Mouse (Mus musculus) heart, embryonic 11.5 days (tissue): Measurements from ENCODE around the gene Slc22a3. TPM values are rescaled to one million over a fixed set of nuclear protein-coding genes. Genes with fewer than 3 reads are reported as not detected.

Source experiments
- ATAC-seq: fragments of 200-750 bp; cut with Nextera tagmentation; replicated peaks from 2 replicates; pipeline ENCODE4 v1.8.0; 2017; ENCODE audit warnings: moderate library complexity; ENCODE audit not compliant: insufficient number of reproducible peaks, low FRiP score, low TSS enrichment
- H3K27ac ChIP-seq: fragments of 300-500 bp; sonication (generic); 2 replicates; pipeline ENCODE4 v1.5.1; 2014; ENCODE audit warnings: mild to moderate bottlenecking, low read depth, low read length
- H3K27me3 ChIP-seq: fragments of 300-500 bp; sonication (generic); 2 replicates; pipeline ENCODE4 v1.6.1; 2014; ENCODE audit warnings: mild to moderate bottlenecking, low read length, mixed read lengths; ENCODE audit not compliant: control insufficient read depth, insufficient read depth
- H3K36me3 ChIP-seq: fragments of 300-500 bp; sonication (generic); 2 replicates; pipeline ENCODE4 v1.6.1; 2014; ENCODE audit warnings: mild to moderate bottlenecking, low read length, moderate library complexity, mixed read lengths; ENCODE audit not compliant: control insufficient read depth, insufficient read depth
- H3K4me1 ChIP-seq: fragments of 300-500 bp; sonication (generic); 2 replicates; pipeline ENCODE4 v1.6.1; 2014; ENCODE audit warnings: low read length; ENCODE audit not compliant: control insufficient read depth, insufficient read depth
- H3K4me2 ChIP-seq: fragments of 300-500 bp; sonication (generic); 2 replicates; pipeline ENCODE4 v1.6.1; 2014; ENCODE audit warnings: mild to moderate bottlenecking, moderate library complexity
- H3K4me3 ChIP-seq: fragments of 300-500 bp; sonication (generic); 2 replicates; pipeline ENCODE4 v1.5.1; 2014; ENCODE audit warnings: low read depth, low read length
- H3K9ac ChIP-seq: fragments of 300-500 bp; sonication (generic); 2 replicates; pipeline ENCODE4 v1.6.1; 2014; ENCODE audit warnings: mild to moderate bottlenecking, low read depth, low read length, moderate library complexity
- H3K9me3 ChIP-seq: fragments of 300-500 bp; sonication (generic); replicated peaks from 2 replicates; pipeline ENCODE4 v1.6.1; 2016; ENCODE audit warnings: low read length; ENCODE audit not compliant: control insufficient read depth
- WGBS: fragments of 180-500 bp; shearing (Covaris S2); extraction: QIAGEN DNeasy Blood & Tissue Kit; methylation state at CpG from one replicate; pipeline ENCODE4 v1.1.7; 2014; ENCODE audit not compliant: insufficient replicate concordance; 5-methylcytosine and 5-hydroxymethylcytosine counted together
- polyA plus RNA-seq: library from polyadenylated mRNA; unstranded; fragments of >200 nt; fragmentation: Nextera tagmentation; extraction: Ambion mirVana; gene quantifications from 2 replicates; pipeline ENCODE4 v1.2.1, GENCODE M21; 2014

Gene Slc22a3
- polyA plus RNA-seq, 1 experiment from 2014 or later: 0.53 TPM

DNA sequence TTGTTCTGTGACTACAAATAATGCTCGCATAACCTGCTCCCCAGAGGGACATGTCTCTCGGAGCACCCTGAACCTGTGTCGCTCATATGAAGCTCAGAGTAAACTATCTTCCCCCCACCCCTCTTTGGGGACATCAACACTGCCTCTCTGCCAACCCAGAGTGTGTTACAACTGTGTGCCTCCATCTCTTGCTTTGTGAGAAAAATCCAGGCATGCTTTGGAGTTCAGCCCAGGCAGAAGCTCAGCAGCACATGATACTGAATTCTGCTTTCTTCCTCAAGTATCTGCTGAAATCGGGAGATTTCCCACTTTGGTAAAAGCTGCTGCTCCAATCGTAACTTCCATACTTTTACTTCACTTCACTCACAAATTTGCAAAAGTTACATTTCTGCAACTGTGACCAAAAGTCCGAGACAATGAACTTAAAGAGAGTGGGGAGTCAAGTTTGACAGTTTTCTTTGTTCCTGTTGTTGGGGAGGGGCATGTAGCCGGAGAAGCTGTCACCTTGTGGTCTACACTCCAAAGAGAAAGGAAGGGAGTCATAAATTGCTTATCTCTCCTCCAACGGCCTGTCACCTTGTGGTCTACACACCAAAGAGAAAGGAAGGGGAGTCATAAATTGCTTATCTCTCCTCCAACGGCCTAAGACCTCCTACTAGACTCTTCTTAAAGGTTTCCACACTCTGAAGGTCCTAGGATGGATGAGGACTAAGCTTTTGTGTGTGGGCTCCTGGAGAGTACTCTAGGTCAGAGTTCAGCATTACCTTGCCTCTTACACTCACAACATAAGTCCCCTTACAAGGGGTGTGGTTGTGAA is 5.8 kb upstream of the Slc22a3 start:
- no peak for ATAC-seq
- no peak overlapping the region for H3K27ac ChIP-seq
- H3K9ac ChIP-seq: no peak overlapping the region
- no peak overlapping the region for H3K4me2 ChIP-seq
- no peaks in the 10 kb centered on the region for H3K4me1 ChIP-seq
- H3K4me3 ChIP-seq: no peak overlapping the region
- no peaks in the 10 kb centered on the region for H3K9me3 ChIP-seq
- H3K27me3 ChIP-seq: peaks cover 12% of the 10 kb centered on the region
- H3K36me3 ChIP-seq: no peaks in the 10 kb centered on the region
- 68% methylated on average over 9 of the region's 9 CpGs for WGBS

DNA sequence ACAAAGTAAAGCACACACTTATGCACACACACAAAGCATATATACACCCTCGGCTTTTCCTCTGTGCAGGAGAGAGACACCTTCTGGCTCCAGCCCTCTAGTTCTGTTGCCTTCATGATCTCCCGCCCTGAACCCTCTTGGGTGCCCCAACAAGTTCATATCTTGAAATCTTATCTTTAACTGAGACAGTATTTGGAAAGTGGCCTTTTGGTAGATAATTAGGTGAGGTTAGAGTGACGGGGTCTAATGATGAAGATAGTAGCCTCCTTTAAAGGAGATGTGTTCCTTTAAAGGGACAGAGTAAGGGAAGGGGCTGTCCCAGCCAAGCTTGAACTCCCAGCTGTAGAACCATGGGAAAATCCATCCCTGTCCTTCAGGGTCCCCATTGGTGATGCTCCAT is 3.7 kb upstream of the Slc22a3 start:
- Histone ChIP-seq H3K4me1 (peaks cover 2% of the 10 kb centered on the region; the same call in 1 of the 2 replicates), H3K36me3 (no peaks in the 10 kb centered on the region), H3K9me3 (no peaks in the 10 kb centered on the region), H3K27ac (no peak overlapping the region), H3K4me2 (no peak overlapping the region), H3K27me3 (peaks cover 33% of the 10 kb centered on the region), H3K4me3 (no peak overlapping the region), H3K9ac (no peak overlapping the region)
- 59% methylated on average over 3 of the region's 3 CpGs for WGBS
- no peak for ATAC-seq

DNA sequence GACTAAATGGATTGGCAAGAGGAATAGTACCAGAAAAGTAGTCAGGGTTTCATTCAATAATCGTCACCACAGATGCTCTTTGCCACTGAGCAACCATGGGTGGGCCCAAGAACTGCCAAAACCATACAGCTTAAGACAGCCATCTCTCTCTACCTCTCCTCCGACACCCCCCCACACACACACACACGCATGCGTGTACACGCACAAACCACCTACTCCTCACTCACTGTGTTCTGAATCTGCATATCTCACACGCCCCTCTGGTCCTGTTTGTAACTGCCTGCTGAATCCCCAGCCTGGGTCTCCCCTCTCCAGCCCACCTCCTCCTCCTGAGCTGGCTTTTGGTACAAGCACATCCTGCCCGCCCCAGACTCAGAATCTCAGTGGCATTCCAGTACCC is 872 bp upstream of the Slc22a3 start:
- no peak overlapping the region for H3K27ac ChIP-seq
- ATAC-seq: no peak
- 34% methylated on average over 7 of the region's 7 CpGs for WGBS
- H3K9ac ChIP-seq: no peak overlapping the region
- H3K27me3 ChIP-seq: peaks cover 50% of the 10 kb centered on the region
- no peak overlapping the region for H3K4me3 ChIP-seq
- peaks cover 2% of the 10 kb centered on the region; the same call in 1 of the 2 replicates for H3K4me1 ChIP-seq
- H3K36me3 ChIP-seq: no peaks in the 10 kb centered on the region
- no peak overlapping the region for H3K4me2 ChIP-seq
- no peaks in the 10 kb centered on the region for H3K9me3 ChIP-seq

DNA sequence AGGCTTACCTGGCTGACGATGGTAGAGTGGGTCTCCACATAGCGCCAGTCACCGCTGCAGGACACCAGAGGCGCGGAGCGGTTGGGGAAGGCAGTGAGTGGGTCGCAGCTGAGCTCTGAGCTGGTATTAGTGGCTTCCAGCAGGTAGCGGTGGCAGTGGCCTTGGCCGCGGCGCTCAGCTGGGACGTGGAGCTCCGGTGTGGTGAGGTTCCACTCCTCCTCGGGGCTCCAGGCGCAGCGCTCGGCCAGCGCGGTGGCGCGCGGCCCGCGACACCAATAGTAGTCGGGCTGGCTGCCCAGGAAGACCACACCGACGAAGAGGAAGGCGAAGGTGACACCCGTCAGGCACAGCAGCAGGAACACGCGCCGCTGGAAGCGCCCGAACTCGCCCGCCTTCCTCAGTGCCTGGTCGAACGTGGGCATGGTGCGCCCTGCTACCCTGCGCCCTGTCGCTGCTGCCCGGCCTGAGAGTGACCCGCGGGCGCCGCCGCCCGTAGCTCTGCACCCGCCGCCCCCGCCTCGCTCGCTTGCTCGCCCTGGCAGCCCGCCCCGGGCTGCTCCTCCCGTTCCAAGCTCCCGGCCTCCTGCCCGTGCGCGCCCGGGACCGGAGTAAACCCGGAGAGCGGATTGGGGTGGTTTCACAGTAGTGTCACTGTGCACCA is 471 bp downstream of the Slc22a3 start:
- Histone ChIP-seq H3K9me3 (no peaks in the 10 kb centered on the region), H3K36me3 (no peaks in the 10 kb centered on the region), H3K4me2 (peak overlapping the region; percentile 75), H3K9ac (0 out of 2 replicates have a peak overlapping the region, but pooled peaks have one; percentile 7), H3K4me3 (peak overlapping the region; percentile 43), H3K27me3 (peaks cover 56% of the 10 kb centered on the region), H3K4me1 (peaks cover 2% of the 10 kb centered on the region; the same call in 1 of the 2 replicates), H3K27ac (no peak overlapping the region)
- no peak; the same call in 1 of the 2 replicates for ATAC-seq
- WGBS: 1% methylated on average over 65 of the region's 65 CpGs

DNA sequence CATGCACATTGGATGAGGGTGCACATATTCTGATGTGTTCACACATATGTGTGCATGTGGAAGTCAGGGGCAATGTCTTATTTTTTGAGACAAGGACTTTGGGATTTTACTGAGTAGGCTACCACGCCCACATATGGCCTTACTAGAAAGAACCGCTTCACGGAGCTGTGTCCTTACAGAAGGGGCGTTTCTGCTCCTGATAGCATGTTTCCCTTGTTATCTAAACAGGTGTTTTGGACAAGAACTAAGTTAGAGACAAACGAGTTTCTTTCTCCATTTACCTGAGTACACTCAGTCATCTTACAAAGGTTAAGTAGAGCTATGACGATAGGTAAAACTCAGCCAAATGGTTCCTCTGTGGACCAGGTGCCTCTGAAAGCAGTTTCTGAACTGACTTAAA is 1.8 kb downstream of the Slc22a3 start:
- H3K4me1 ChIP-seq: peaks cover 2% of the 10 kb centered on the region; the same call in 1 of the 2 replicates
- H3K9me3 ChIP-seq: peaks cover 2% of the 10 kb centered on the region; the same call in 1 of the 2 replicates
- whole genome bisulfite sequencing: 69% methylated on average over 6 of the region's 6 CpGs
- no peak overlapping the region for H3K4me2 ChIP-seq
- no peak overlapping the region for H3K9ac ChIP-seq
- no peak overlapping the region for H3K27ac ChIP-seq
- H3K36me3 ChIP-seq: no peaks in the 10 kb centered on the region
- H3K27me3 ChIP-seq: peaks cover 56% of the 10 kb centered on the region
- no peak for ATAC-seq
- no peak overlapping the region for H3K4me3 ChIP-seq

DNA sequence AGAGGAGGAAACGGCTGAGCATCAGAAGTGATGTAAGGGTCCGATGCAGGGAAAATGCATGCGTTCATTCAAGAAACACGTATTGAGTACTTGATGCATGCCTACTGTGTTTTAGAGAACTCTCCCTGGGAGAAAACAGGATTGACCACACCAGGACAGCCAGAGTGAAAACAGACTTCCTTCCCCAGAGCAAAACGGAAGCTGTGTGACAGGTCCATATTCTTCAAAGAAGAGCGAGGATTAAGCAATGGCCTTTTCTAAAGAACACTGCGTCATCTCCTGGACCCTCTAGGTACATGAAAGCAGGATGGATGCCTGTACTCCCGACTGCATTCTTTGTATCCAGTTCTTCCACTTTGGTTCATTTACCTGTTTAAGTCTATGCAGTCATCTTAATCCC is 8.1 kb downstream of the Slc22a3 start:
- H3K4me2 ChIP-seq: no peak overlapping the region
- H3K9ac ChIP-seq: no peak overlapping the region
- no peak overlapping the region for H3K27ac ChIP-seq
- no peak overlapping the region for H3K4me3 ChIP-seq
- ATAC-seq: no peak
- peaks cover 2% of the 10 kb centered on the region for H3K9me3 ChIP-seq
- H3K36me3 ChIP-seq: no peaks in the 10 kb centered on the region
- 77% methylated on average over 8 of the region's 8 CpGs for WGBS
- peaks cover 12% of the 10 kb centered on the region; the same call in 1 of the 2 replicates for H3K27me3 ChIP-seq
- H3K4me1 ChIP-seq: no peaks in the 10 kb centered on the region

DNA sequence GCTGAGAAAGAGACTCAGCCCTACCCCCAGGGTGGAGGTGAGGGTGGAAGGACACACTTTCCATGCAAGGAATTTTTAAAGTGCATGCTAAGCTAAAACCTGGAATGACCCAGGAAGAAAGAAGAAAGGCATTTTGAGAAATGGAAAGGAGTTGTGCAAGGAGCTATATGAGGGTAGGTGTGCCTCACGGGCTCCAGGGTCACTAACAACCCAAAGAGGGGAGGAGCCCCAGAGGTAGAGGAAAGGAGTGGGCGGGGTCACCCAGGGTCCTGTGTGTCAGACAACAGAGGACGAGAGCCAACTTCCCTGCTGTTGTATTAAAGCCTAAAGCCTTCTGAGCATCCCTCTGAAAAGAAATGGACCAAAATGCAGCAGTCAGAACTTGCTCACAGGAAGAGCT is 11.9 kb downstream of the Slc22a3 start:
- no peak for ATAC-seq
- H3K9ac ChIP-seq: no peak overlapping the region
- H3K4me1 ChIP-seq: no peaks in the 10 kb centered on the region
- no peaks in the 10 kb centered on the region; the same call in 1 of the 2 replicates for H3K9me3 ChIP-seq
- no peak overlapping the region for H3K4me3 ChIP-seq
- H3K4me2 ChIP-seq: no peak overlapping the region
- 60% methylated on average over 3 of the region's 3 CpGs for WGBS
- no peak overlapping the region for H3K27ac ChIP-seq
- H3K27me3 ChIP-seq: 0 out of 2 replicates have a peak, but pooled peaks cover 5% of the 10 kb centered on the region
- no peaks in the 10 kb centered on the region for H3K36me3 ChIP-seq

DNA sequence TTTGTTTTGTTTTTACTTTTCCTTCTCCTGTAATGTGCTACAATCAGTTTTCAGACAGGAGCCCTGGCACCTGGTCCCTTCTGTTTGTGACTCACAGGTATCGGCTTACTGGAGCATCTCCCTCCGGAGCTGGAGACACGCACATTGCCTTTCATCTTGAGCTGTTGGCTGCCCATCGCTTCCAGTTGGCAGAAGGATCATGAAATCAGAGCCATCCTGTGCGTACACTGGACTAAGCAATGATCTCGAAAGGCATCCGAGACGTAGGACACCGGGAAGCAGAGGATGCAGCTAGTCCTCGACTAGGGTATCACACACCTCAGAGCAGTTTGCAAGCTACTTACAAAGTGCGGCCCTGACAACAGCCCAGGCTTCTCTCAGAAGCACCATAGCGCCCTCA is 15.9 kb downstream of the Slc22a3 start:
- Histone ChIP-seq H3K27me3 (peaks cover 10% of the 10 kb centered on the region; the same call in 1 of the 2 replicates), H3K4me2 (no peak overlapping the region), H3K4me1 (no peaks in the 10 kb centered on the region), H3K36me3 (no peaks in the 10 kb centered on the region), H3K9ac (no peak overlapping the region), H3K27ac (no peak overlapping the region), H3K9me3 (no peaks in the 10 kb centered on the region), H3K4me3 (no peak overlapping the region)
- no peak for ATAC-seq
- 82% methylated on average over 12 of the region's 12 CpGs for WGBS
